Mouse (Mus musculus) hindbrain, embryonic 10.5 days (tissue): Measurements from ENCODE around the gene Lrba. TPM values are rescaled to one million over a fixed set of nuclear protein-coding genes. Genes with fewer than 3 reads are reported as not detected.

Experiments used
- DNase-seq: peaks from one replicate; pipeline ENCODE4 v3.0.0-alpha.2; 2017; ENCODE audit warnings: low spot score
- H3K27ac ChIP-seq: fragments of 300-500 bp; sonication (generic); 2 replicates; pipeline ENCODE4 v1.5.1; 2016; ENCODE audit warnings: mild to moderate bottlenecking, moderate library complexity
- H3K27me3 ChIP-seq: fragments of 300-500 bp; sonication (generic); 2 replicates; pipeline ENCODE4 v1.6.1; 2016; ENCODE audit warnings: mild to moderate bottlenecking; ENCODE audit not compliant: poor library complexity, insufficient read depth, severe bottlenecking
- H3K36me3 ChIP-seq: fragments of 300-500 bp; sonication (generic); 2 replicates; pipeline ENCODE4 v1.6.1; 2016; ENCODE audit warnings: mild to moderate bottlenecking, moderate library complexity
- H3K4me1 ChIP-seq: fragments of 300-500 bp; sonication (generic); replicated peaks from 2 replicates; pipeline ENCODE4 v1.6.1; 2016; ENCODE audit warnings: mild to moderate bottlenecking
- H3K4me3 ChIP-seq: fragments of 300-500 bp; sonication (generic); 2 replicates; pipeline ENCODE4 v1.5.1; 2016; ENCODE audit warnings: mild to moderate bottlenecking, moderate library complexity
- H3K9me3 ChIP-seq: fragments of 300-500 bp; sonication (generic); 2 replicates; pipeline ENCODE4 v1.6.1; 2016; ENCODE audit warnings: mild to moderate bottlenecking, moderate library complexity
- WGBS: fragments of 180-500 bp; shearing (Covaris S2); methylation state at CpG from one replicate; pipeline ENCODE4 v1.1.7; 2016; 5-methylcytosine and 5-hydroxymethylcytosine counted together
- polyA plus RNA-seq: library from polyadenylated mRNA; unstranded; fragments of >200 nt; fragmentation: Nextera tagmentation; extraction: Ambion mirVana; gene quantifications from 2 replicates; pipeline ENCODE4 v1.2.1, GENCODE M21; 2016

Lrba gene
- polyA plus RNA-seq, 1 experiment from 2014 or later, result 4.5 TPM

- Histone ChIP-seq H3K4me1 (peaks cover 21% of the 10 kb centered on the region), H3K9me3 (no peaks in the 10 kb centered on the region), H3K27me3 (peaks cover 20% of the 10 kb centered on the region), H3K27ac (peak overlapping the region; percentile 37), H3K4me3 (peak overlapping the region; percentile 28), H3K36me3 (no peaks in the 10 kb centered on the region)
- peak; percentile 39 for DNase-seq
- WGBS, result 27% methylated on average over 11 of the region's 11 CpGs
Observed at GRCm38 (mm10) chr3:86539555-86540168, 315.2 kb downstream of the Lrba start.

- H3K27ac ChIP-seq, result no peak overlapping the region
- H3K27me3 ChIP-seq, result peaks cover 30% of the 10 kb centered on the region
- H3K36me3 ChIP-seq, result no peaks in the 10 kb centered on the region
- H3K9me3 ChIP-seq, result no peaks in the 10 kb centered on the region
- peaks cover 23% of the 10 kb centered on the region for H3K4me1 ChIP-seq
- 62% methylated on average over 4 of the region's 4 CpGs for WGBS
- no peak overlapping the region; the same call in 1 of the 2 replicates for H3K4me3 ChIP-seq
- DNase-seq, result no peak
Observed at GRCm38 (mm10) chr3:86541074-86541614, 316.7 kb downstream of the Lrba start.

DNA sequence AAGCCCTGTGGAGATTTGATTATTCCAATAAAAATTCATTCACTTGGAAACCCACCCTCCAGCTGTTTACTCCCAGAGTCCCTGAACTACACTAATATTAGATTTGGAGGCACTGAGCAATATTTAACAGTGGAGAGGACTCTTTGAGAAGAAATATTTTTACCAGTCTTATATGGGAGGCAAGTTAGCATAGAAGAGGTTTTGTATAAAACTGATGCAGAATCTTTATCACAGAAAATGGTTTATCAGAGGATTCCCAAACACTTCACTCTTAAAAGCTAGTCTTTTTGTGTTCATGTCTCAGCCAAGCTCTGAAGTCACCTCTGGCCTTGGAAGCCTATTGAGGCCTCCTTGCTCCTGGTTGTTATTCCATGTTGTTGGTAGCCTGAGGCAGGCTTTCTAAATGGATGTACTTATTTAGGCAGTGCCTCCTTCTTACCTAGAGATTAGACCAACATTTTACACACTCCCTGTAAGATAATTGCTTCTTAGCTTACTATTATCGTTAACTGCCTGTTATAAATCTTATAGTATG is 317.4 kb downstream of the Lrba start:
- H3K27me3 ChIP-seq, result peaks cover 38% of the 10 kb centered on the region
- H3K4me1 ChIP-seq, result peaks cover 30% of the 10 kb centered on the region
- peak overlapping the region; percentile 29; the same call in 1 of the 2 replicates for H3K4me3 ChIP-seq
- no peaks in the 10 kb centered on the region for H3K9me3 ChIP-seq
- 88% methylated on average over 1 of the region's 1 CpGs for WGBS
- H3K36me3 ChIP-seq, result no peaks in the 10 kb centered on the region
- H3K27ac ChIP-seq, result peak overlapping the region; percentile 35; the same call in 1 of the 2 replicates
- no peak for DNase-seq

- no peak overlapping the region for H3K27ac ChIP-seq
- 17% methylated on average over 3 of the region's 3 CpGs for WGBS
- no peaks in the 10 kb centered on the region for H3K9me3 ChIP-seq
- peaks cover 67% of the 10 kb centered on the region for H3K27me3 ChIP-seq
- peak; percentile 37 for DNase-seq
- no peaks in the 10 kb centered on the region for H3K36me3 ChIP-seq
- H3K4me3 ChIP-seq, result peak overlapping the region; percentile 65
- peaks cover 36% of the 10 kb centered on the region for H3K4me1 ChIP-seq
Observed at GRCm38 (mm10) chr3:86544785-86545184, 320.3 kb downstream of the Lrba start.

DNA sequence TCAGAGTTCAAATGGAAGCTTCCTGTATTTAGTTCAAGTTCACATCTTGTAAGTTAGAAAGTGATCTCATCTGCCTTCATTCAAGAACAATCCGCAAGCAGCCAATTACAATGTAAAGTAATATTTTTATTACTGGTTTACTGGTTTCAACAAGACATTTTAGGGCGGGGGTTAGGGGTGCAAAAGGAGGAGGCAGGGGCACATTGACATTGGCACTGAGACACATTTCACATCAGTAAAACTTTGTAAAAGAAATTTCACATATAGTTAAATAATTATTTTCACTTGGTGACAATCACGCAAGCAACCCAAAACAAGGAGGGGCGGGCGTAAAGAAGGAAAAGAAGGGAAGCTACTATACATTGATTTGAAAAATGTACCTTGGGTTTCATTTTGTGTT is 321.5 kb downstream of the Lrba start:
- Histone ChIP-seq H3K27me3 (peaks cover 78% of the 10 kb centered on the region), H3K27ac (peak overlapping the region; percentile 86), H3K4me3 (peak overlapping the region; percentile 65), H3K36me3 (no peaks in the 10 kb centered on the region), H3K9me3 (no peaks in the 10 kb centered on the region), H3K4me1 (peaks cover 41% of the 10 kb centered on the region)
- DNase-seq, result peak; percentile 5
- 19% methylated on average over 5 of the region's 5 CpGs for WGBS

- Histone ChIP-seq H3K27me3 (peaks cover 85% of the 10 kb centered on the region), H3K9me3 (no peaks in the 10 kb centered on the region), H3K36me3 (no peaks in the 10 kb centered on the region), H3K27ac (peak overlapping the region; percentile 86), H3K4me1 (peaks cover 47% of the 10 kb centered on the region), H3K4me3 (peak overlapping the region; percentile 65)
- peak; percentile 80 for DNase-seq
- under 1% methylated on average over 45 of the region's 45 CpGs for WGBS
Observed at GRCm38 (mm10) chr3:86546471-86547250, 322.2 kb downstream of the Lrba start.

DNA sequence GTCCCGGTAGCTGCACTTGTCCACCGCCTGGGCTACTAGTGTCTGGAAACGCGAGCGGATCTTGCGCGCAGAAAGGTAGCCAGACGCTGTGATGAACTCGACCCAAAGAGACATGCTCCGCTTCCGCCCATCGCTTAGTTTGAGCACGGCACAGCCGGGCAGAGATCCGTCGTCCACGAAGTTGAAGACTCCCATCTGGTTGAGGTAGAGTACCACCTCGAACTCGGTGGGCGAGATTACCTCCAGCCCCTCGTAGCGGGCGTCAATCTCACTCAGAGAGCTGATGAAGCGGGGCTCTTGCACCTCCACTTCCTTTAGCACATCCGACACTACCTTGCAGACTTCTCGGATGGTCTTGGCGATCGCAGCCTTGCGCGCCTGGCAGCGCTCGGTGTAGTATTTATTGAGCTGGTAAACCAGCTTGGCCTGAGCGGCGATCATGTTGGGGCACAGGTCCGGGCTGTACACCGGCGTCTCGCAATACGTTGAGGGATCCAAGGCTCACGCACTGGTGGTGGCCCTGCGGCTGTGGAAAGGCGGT is 322.8 kb downstream of the Lrba start:
- no peaks in the 10 kb centered on the region for H3K9me3 ChIP-seq
- WGBS, result under 1% methylated on average over 42 of the region's 42 CpGs
- peak overlapping the region; percentile 86 for H3K27ac ChIP-seq
- H3K36me3 ChIP-seq, result no peaks in the 10 kb centered on the region
- peaks cover 47% of the 10 kb centered on the region for H3K4me1 ChIP-seq
- H3K4me3 ChIP-seq, result peak overlapping the region; percentile 65
- no peak for DNase-seq
- H3K27me3 ChIP-seq, result peaks cover 90% of the 10 kb centered on the region

DNA sequence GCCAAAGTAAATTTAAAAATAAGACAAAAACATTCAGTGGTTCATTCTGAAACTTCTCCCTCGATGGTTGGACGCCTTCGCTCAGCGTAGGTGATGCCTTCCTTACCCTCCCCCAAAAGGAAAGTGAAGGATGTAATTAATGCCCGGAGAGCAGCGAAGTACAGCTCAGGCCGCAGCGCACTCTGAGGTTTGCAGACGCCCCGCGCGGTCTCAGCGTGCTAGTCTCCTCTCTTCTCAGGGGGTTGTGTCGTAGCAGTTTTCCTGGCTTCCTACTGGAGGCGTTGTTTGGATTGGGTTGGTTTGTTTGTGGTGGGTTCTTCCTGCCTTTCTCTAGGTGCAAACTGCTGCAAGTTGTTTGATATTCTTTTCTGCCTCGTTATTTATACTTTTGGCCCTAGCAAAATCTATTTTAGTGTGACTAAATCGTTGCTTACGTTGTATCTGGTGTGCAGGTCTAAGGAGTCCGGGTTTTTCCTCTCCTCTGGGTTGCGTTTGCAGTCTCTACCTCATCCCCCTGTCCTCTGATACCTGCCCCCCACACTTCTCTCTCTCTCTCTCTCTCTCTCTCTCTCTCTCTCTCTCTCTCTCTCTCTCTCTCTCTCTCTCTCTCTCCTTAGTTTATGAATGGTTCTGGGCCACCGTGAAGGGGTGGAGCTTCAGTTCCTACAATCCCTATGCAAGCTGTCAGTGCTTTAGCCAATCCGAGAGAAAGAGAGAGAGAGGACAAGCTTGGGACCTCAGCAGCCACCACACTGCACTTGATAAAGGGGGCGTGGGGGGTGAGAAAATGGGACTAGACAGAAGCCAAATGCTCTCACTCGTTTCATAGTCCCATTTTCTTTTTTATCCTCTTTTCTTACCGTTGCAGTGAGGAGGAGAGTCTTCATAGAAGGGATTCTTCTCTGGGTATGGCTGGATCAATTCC is 323.9 kb downstream of the Lrba start, which contains the start of gene Mab21l2:
Gene Mab21l2, minus strand, starts transcription at position 539 of the 925 bp plus-strand sequence.
- peaks cover 90% of the 10 kb centered on the region for H3K27me3 ChIP-seq
- H3K4me1 ChIP-seq, result peaks cover 47% of the 10 kb centered on the region
- H3K36me3 ChIP-seq, result no peaks in the 10 kb centered on the region
- peak within 1 kb of the TSS; percentile 86 for H3K27ac ChIP-seq
- DNase-seq, result peak; percentile 65
- WGBS, result under 1% methylated on average over 25 of the region's 25 CpGs
- H3K9me3 ChIP-seq, result no peaks in the 10 kb centered on the region
- peak within 1 kb of the TSS; percentile 65 for H3K4me3 ChIP-seq

DNA sequence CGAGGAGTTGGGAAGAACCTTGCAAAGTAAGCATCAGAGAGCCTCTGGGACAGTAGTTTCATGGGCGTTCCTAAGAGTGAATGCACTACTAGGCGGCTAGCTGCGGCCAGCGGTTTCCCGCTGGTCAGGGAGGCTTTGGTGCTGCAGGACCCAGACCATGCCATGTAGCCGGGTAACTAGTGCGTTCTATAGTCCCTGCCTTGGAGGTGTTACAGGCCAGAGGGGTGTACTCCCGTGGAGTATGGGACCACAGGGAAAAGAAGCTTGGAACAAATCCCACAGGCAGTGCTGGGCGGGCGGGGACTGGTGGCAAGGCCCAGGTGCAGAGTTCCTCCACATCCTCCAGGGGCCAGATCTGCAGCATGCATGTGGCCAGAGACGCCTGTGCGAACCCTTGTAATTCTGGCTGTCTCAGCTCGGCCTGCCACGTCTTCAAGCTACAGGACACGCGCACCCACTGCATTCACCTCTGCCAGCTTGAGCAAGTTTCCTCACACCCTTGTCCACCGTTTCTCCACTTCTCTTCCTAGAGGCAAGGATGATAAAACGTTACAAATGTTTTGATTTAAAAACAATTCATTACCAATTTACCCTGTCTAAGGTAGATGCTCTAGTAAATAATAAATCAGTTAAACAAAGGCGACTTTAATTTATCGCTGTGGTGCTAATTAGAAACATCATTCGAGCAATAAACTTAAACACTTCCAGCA is 326.0 kb downstream of the Lrba start:
- Histone ChIP-seq H3K4me1 (peaks cover 47% of the 10 kb centered on the region), H3K27me3 (peaks cover 85% of the 10 kb centered on the region), H3K36me3 (no peaks in the 10 kb centered on the region), H3K4me3 (peak overlapping the region; percentile 41), H3K27ac (peak overlapping the region; percentile 41), H3K9me3 (no peaks in the 10 kb centered on the region)
- DNase-seq, result peak; percentile 67
- 2% methylated on average over 22 of the region's 22 CpGs for WGBS

DNA sequence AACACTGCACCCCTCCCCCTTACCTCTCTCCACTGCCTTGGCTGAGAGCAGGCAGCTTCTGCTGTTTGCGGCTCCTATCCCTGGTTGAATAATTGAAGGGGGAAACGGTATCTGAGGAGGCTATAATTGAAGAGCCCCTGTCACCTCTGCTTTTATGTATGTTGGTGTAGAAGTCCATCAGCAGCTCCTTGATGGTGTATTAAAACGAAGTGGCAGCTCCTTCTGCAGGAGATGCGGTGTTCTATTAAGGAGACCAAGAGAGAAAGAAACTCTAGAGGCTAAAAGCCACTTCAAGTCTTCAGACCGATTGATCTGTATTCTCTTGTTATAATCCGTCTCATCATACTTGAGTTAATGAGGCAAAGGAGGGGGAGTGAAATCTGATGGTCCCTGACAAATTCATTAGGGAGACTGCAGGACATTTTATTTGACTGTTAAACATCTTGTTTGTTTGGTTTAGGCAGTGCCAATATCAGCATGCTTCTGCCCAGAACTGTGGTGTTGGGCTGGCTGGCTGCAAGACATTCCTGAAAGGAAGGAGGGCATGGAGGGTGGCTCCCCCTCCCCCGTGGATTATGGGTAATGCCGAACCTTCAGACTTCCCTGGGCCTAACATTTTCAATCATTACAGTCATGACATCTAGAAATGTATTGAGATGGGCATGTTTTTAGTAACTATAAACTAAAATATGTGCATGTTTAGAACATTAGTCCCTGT is 326.7 kb downstream of the Lrba start:
- H3K4me1 ChIP-seq, result peaks cover 45% of the 10 kb centered on the region
- no peaks in the 10 kb centered on the region for H3K9me3 ChIP-seq
- no peaks in the 10 kb centered on the region for H3K36me3 ChIP-seq
- peak overlapping the region; percentile 41; the same call in 1 of the 2 replicates for H3K4me3 ChIP-seq
- DNase-seq, result peak; percentile 14
- no peak overlapping the region for H3K27ac ChIP-seq
- H3K27me3 ChIP-seq, result peaks cover 79% of the 10 kb centered on the region
- 9% methylated on average over 8 of the region's 8 CpGs for WGBS

DNA sequence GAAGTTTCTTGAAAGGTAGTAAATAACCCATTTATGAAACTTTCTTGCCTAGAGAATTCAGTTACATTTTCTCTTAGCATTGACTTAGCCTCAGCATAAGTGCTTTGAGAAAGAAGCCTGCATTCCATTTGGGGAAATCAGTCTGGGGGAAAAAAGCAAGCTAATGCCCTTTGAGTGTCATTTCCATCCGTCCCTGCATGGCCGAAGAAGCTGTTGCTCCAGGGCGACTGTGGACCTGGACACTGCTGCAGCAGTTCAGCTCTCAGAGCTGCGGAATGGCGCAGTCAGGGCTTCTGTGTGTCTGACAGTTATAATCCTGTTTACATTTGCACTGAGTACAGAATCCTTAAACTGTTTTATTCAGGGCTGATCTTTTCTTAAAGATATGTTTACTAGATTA is 327.7 kb downstream of the Lrba start:
- H3K4me3 ChIP-seq, result no peak overlapping the region
- H3K27ac ChIP-seq, result no peak overlapping the region
- H3K4me1 ChIP-seq, result peaks cover 35% of the 10 kb centered on the region
- no peaks in the 10 kb centered on the region for H3K9me3 ChIP-seq
- peaks cover 75% of the 10 kb centered on the region for H3K27me3 ChIP-seq
- no peaks in the 10 kb centered on the region for H3K36me3 ChIP-seq
- 48% methylated on average over 5 of the region's 5 CpGs for WGBS
- DNase-seq, result no peak
